Mouse (Mus musculus): ENCODE measurements around the gene Zfp764.
"Not testable (repeated sequence)": the region's sequence is repeated elsewhere in the genome, so short reads cannot be mapped to it uniquely, and the experiment has no call there.

Zfp764 gene

GRCm38 (mm10) chr7:127390306-127390705 lies 16.3 kb downstream of the Zfp764 start:
- DNase-seq (ENCODE audit: low read depth) = no peak

DNA sequence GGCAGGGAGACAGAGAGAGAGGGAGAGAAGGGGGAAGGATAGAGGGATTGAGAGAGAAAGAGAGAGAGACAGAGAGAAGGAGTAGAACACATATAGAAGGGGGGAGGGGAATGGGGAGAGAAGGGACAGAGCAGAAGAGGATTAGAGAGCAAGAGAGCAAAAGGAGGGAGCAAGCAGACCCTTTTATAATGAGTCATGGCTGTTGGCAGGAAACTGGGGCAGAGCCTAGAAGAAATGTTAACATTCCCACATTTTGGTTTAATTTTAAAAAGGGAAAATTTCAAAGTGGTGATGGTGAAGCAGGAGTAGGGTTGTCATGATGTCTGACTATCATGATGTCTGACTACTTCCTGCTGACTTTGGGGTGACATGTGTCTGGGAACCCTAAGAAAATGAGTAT lies 18.4 kb downstream of the Zfp764 start:
- not testable (repeated sequence) for DNase-seq (ENCODE audit: low read depth)

DNA sequence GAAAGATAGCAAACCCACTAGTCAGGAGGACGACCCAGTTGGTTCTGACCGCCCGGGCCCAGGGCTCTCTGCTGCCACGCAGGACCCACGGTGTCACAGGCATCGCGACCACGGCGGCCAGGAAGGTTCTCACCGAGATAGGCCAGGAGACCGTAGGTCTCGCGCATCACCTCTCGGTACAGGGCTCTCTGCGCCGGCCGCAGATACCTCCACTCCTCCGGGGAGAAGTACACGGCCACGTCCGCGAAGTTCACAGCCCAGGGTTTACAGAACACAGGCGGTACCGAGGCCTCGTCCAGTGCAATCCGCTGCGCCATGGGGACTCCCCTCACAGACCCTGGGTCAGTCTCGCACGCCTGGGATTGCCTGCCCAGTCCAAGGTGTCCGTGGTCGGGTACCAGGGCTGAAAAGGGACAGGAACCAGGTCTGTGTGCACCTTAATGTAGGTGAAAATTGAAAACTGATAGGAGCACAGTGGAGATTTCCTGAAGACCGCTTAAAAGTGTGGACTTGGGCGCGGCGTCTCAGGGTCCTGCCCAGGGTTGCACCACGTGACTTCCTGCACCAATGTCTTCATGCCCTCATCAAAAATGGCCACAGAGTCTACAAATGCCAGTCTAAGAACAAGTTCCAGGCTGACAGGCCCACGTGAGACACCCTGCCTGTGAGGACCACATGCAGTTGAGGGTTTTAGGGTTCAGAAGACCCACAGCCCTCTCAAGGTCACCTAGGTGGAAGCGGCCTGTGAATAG lies 19.8 kb downstream of the Zfp764 start, which contains the start of gene 9130019O22Rik:
Gene 9130019O22Rik, minus strand, starts transcription at position 526 of the 752 bp plus-strand sequence.
- peak; percentile 71 for DNase-seq (ENCODE audit: low read depth)

- not testable (repeated sequence) for DNase-seq (ENCODE audit: low read depth)
Measured at GRCm38 (mm10) chr7:127385560-127385959, 21.1 kb downstream of the Zfp764 start.

- no peak for DNase-seq (ENCODE audit: low read depth)
Measured at GRCm38 (mm10) chr7:127378310-127378921, 28.2 kb downstream of the Zfp764 start.

GRCm38 (mm10) chr7:127375271-127376245 lies 31.1 kb downstream of the Zfp764 start, which contains the start of gene Zfp747:
Gene Zfp747 (minus strand): TSS chr7:127376050.
- peak; percentile 93 for DNase-seq (ENCODE audit: low read depth)

DNA sequence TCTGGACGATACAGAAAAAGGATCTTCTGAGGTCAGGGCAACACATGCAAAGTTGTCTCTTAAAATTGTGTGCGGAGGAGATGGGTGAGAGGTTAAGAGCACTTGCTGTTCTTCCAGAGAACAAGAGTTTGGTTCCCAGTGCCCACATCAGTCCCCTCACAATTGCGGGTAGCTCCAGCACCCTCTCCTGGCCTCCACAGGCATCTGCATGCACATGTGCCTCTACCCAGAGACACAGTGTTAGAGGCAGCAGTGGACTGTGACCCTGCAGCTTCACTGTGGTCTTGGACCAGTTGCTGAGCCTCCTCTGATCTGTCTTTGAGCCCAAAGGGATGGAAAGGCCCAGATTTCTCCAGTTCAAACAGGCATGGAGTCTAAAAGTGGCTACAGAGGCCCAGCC lies 34.8 kb downstream of the Zfp764 start:
- DNase-seq (ENCODE audit: low read depth) = not testable (repeated sequence)

DNA sequence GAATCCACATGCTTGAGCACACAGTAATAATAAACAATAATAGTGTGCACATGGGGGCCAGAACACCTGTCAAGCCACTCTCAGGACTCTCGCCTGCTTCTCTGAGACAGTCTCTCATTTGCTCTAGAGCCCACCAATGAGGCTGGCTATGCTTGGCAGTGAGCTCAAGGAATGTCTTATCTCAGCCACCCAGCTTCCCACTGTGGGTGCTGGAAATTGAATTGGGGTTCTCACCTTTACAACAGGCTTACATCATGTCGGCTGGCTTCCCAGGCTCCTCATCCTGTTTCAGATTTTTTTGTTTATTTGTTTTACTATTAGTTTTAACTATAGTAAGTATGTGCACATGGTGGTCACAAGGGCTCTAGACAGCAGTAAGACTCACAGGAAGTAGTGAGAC lies 35.4 kb downstream of the Zfp764 start:
- no peak for DNase-seq (ENCODE audit: low read depth)

GRCm38 (mm10) chr7:127366249-127366648 lies 40.4 kb downstream of the Zfp764 start:
- no peak for DNase-seq (ENCODE audit: low read depth)

DNA sequence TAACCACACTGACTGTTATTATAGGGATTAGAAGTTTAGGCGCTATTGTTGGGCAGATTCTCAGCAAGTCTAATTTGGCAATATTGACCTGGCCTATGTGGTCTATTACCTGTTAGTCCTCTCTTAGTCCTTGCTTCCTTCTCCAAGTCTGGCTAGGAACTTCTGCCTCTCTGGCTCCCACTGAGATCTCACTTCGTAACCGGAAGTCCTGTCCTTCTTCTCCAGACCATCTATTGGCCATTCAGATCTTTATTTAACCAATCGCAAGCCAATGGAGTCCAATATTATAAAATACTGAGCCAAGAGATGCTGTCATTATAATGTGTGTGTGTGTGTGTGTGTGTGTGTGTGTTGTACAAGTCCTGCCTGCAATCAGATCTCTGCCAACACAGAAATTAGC lies 42.5 kb downstream of the Zfp764 start:
- no peak for DNase-seq (ENCODE audit: low read depth)

DNA sequence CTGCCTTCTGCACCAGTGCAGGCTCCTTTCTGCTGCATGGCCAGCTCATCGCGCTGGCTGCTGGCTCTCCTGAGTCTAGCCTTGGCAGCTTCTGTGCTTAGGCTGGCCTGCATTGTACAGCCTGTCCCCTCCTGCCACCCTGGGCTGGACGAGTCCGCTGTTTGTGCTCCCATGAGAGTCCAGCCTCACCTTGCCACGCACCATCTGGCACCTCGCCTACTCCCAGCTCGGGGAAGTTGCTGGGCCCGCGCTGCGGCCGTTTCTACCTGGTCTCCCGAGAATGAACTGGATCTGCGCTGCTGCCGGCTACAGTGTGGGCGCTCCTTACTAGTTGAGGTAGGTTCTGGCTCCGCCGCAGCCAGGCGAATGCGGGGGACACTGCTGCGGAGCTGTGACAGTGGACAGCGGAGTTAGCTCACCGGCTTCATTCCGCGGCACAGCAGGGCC lies 43.1 kb downstream of the Zfp764 start:
- no peak for DNase-seq (ENCODE audit: low read depth)

DNA sequence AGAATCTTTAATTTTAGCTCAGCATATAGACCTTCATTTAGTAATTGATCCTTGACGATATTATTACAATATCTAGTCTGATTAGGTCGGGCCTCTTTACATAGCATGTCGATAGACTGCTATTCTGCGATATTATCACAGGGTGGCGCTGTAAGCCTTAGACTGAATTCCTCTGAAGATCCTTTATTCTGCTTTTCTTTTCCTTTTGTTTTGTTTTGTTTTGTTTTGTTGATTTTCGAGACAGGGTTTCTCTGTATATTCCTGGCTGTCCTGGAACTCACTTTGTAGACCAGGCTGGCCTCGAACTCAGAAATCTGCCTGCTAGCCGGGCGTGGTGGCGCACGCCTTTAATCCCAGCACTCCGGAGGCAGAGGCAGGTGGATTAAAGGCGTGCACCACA lies 44.2 kb downstream of the Zfp764 start:
- not testable (repeated sequence) for DNase-seq (ENCODE audit: low read depth)

DNA sequence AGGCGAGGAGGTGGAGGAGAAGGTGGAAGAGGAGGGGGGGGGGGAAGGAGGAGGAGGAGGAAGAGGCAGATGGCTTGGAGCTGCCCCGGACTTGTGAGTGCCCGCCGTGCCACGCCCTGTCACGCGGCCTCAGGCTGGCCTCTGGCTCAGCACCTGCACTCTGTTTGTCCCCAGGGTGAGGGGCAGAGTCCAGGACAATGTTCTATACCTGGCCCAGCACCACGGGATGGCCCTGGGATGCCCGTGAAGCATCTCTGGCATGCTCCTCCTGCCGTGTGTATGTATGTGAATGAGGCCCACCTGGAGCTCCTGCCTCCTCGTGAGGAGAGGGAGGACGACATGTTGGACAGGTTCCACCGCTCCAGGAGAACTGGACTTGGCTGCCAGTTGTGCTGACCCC lies 45.2 kb downstream of the Zfp764 start:
- DNase-seq (ENCODE audit: low read depth) = no peak

DNA sequence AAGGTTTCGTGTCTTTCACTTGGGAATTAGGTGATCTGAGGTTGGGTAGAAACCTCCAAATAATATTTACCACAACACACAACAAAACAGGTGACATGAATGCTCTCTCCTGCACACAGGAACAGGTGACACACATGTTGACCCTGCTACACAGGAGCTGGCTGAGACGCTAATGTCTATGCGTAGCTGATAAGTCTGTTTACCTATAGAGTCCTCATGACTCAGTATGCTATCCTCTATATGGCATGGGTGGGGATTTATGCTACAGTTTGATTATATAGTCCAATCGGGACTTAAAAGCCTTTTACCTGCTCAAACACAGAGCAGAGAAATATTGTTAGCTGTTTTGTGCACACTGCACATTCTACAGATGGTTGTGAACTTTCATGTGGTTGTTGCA lies 46.4 kb downstream of the Zfp764 start:
- DNase-seq (ENCODE audit: low read depth) = no peak

GRCm38 (mm10) chr7:127358472-127358871 lies 48.1 kb downstream of the Zfp764 start:
- no peak for DNase-seq (ENCODE audit: low read depth)

DNA sequence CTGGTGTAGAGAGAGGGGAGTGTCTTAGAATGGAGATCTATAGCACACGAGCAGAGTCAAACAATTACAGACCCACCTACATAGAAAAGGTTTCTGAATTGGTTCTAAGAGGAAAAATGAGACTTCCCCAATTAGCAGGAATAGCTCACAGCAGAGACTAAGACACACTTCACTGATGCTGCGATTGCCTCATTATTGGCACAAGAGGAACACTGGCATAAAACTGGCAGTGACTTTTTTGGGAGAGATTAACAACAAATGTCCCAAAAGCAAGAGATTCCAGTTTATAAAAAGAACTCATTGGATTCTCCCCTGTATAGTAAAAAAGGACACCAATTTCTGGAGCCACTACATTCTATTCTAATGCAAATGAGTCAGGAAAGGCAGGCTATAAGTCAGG lies 48.8 kb downstream of the Zfp764 start:
- DNase-seq (ENCODE audit: low read depth) = no peak

- no peak for DNase-seq (ENCODE audit: low read depth)
Measured at GRCm38 (mm10) chr7:127355796-127356195, 50.8 kb downstream of the Zfp764 start.
